Mouse (Mus musculus) kidney, embryonic 14.5 days (tissue): ENCODE data around the gene Becn1. TPM values are rescaled to one million over a fixed set of nuclear protein-coding genes. Genes with fewer than 3 reads are reported as not detected.
A peak's percentile ranks its signal among the peaks of the same experiment; 100 is the strongest.

Experiments
- ATAC-seq: fragments of 200-750 bp; cut with Nextera tagmentation; 2 replicates; pipeline ENCODE4 v1.8.0; 2017; ENCODE audit warnings: moderate number of reproducible peaks, mild to moderate bottlenecking, moderate TSS enrichment, moderate library complexity; ENCODE audit not compliant: low FRiP score, low TSS enrichment
- H3K27ac ChIP-seq: fragments of 300-500 bp; sonication (generic); 2 replicates; pipeline ENCODE4 v1.5.1; 2014; ENCODE audit warnings: low read depth, mild to moderate bottlenecking, low read length, moderate library complexity, mixed read lengths
- H3K27me3 ChIP-seq: fragments of 300-500 bp; sonication (generic); 2 replicates; pipeline ENCODE4 v1.6.1; 2014; ENCODE audit warnings: mild to moderate bottlenecking, low read length; ENCODE audit not compliant: control insufficient read depth, insufficient read depth
- H3K36me3 ChIP-seq: fragments of 300-500 bp; sonication (generic); 2 replicates; pipeline ENCODE4 v1.6.1; 2014; ENCODE audit warnings: low read length, mixed read lengths; ENCODE audit not compliant: control insufficient read depth, insufficient read depth
- H3K4me1 ChIP-seq: fragments of 300-500 bp; sonication (generic); 2 replicates; pipeline ENCODE4 v1.6.1; 2014; ENCODE audit warnings: low read length, mixed read lengths; ENCODE audit not compliant: control insufficient read depth, insufficient read depth
- H3K4me2 ChIP-seq: fragments of 300-500 bp; sonication (generic); replicated peaks from 2 replicates; pipeline ENCODE4 v1.6.1; 2014; ENCODE audit warnings: low read depth, mild to moderate bottlenecking, low read length
- H3K4me3 ChIP-seq: fragments of 300-500 bp; sonication (generic); 2 replicates; pipeline ENCODE4 v1.5.1; 2014; ENCODE audit warnings: mild to moderate bottlenecking, low read length
- H3K9ac ChIP-seq: fragments of 300-500 bp; sonication (generic); 2 replicates; pipeline ENCODE4 v1.6.1; 2014; ENCODE audit warnings: low read depth, mild to moderate bottlenecking, low read length, moderate library complexity
- H3K9me3 ChIP-seq: fragments of 300-500 bp; sonication (generic); 2 replicates; pipeline ENCODE4 v1.6.1; 2016; ENCODE audit warnings: low read length; ENCODE audit not compliant: control insufficient read depth
- WGBS: fragments of 180-500 bp; shearing (Covaris S2); extraction: QIAGEN DNeasy Blood & Tissue Kit; methylation state at CpG from one replicate; pipeline ENCODE4 v1.1.7; 2014; 5-methylcytosine and 5-hydroxymethylcytosine counted together
- polyA plus RNA-seq: library from polyadenylated mRNA; unstranded; fragments of >200 nt; fragmentation: Nextera tagmentation; extraction: Ambion mirVana; gene quantifications from 2 replicates; pipeline ENCODE4 v1.2.1, GENCODE M21; 2014

Becn1 gene
- polyA plus RNA-seq, 1 experiment from 2014 or later, result 164 TPM

DNA sequence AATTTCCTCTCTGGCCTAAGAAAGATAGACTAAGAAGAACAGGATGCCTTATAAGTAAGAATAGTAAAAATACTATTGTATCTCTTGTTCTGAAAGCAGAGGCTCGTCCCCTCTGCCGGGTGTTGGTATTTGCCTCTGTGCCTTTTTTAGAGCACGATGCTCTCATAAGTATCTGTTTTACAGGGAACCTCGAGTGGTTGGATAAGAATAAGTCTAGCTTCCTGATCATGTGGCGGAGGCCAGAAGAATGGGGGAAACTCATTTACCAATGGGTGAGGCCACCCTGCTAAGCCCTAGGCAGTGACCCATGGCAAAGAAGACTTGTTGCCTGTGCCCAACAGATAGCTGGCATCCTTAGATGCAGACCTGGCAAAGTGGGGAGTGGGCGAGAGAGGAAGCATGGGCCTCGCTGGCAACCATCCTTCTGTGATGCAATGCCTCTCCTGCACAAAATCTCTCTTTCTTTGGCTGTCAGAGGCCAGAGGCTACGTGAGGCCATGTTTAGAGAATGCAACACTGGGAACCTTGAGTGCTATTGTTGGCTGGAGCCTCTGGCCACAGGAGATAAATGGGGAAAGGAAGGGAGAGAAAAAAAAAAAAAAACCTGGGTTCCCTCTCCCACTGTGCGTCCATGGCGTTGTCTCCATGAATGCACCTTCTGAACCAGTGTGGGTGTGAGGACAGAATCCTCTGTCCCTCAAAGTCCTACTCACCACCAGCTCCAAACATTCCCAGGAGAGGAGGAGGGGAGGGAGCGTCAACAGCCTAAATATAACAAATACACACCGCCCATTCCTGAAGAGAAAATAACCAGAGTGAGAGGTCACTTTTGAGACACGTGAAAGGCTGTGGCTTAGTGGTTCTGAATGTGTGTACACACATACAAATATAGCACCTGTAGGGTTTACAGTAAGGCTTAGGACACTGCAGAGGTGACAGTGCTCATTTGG lies 46.0 kb downstream of the Becn1 start:
- ATAC-seq, result no peak
- no peaks in the 10 kb centered on the region for H3K27me3 ChIP-seq
- H3K36me3 ChIP-seq, result peaks cover 13% of the 10 kb centered on the region; the same call in 1 of the 2 replicates
- peaks cover 33% of the 10 kb centered on the region for H3K4me1 ChIP-seq
- H3K4me3 ChIP-seq, result no peak overlapping the region
- no peaks in the 10 kb centered on the region for H3K9me3 ChIP-seq
- H3K4me2 ChIP-seq, result no peak overlapping the region
- H3K27ac ChIP-seq, result no peak overlapping the region
- 86% methylated on average over 13 of the region's 13 CpGs for WGBS
- no peak overlapping the region for H3K9ac ChIP-seq

DNA sequence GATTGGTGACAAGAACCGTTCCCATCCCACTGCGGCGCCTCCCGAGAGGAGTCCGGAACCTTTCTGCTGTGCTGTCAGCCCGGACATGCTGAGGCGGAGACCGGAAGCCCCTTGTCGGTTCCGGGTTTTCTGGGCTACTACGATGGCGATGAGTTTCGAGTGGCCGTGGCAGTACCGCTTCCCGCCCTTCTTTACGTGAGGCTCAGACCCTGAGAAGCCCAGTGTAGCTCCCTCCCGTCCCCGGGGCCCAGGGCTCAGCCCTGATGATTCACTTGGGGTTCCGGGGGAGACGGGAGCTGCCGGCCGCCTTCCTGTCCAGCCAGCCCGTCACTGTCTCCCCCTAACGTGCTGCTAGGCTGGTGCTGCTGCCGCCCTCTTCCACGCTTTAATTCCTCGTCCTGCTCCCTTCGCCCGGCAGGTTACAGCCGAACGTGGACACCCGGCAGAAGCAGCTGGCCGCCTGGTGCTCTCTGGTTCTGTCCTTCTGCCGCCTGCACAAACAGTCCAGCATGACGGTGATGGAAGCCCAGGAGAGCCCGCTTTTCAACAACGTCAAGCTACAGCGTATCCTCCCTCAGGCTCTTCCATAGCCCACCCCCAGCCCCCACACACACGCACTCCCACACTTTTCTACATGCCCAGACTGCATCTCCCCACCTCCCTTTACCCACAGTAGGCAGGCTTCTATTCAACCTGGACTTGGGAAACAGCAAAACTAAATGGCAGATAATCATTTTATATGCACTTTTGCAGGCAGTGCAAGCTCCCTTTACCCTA lies 48.3 kb downstream of the Becn1 start, which contains the start of gene Vps25:
Gene Vps25, plus strand, starts transcription at position 95 of the 777 bp plus-strand sequence.
- Histone ChIP-seq H3K9ac (peak within 1 kb of the TSS; percentile 71), H3K4me1 (peaks cover 21% of the 10 kb centered on the region), H3K4me2 (peak within 1 kb of the TSS; percentile 65), H3K9me3 (no peaks in the 10 kb centered on the region), H3K27me3 (no peaks in the 10 kb centered on the region), H3K27ac (peak within 1 kb of the TSS; percentile 81), H3K4me3 (peak within 1 kb of the TSS; percentile 60), H3K36me3 (peaks cover 13% of the 10 kb centered on the region; the same call in 1 of the 2 replicates)
- ATAC-seq, result peak; percentile 74
- under 1% methylated on average over 40 of the region's 40 CpGs for WGBS

GRCm38 (mm10) chr11:101252941-101253340 lies 49.1 kb downstream of the Becn1 start:
- ATAC-seq, result no peak
- Histone ChIP-seq H3K27ac (peak overlapping the region; percentile 81), H3K9me3 (no peaks in the 10 kb centered on the region), H3K4me3 (peak overlapping the region; percentile 60), H3K4me2 (peak overlapping the region; percentile 65), H3K4me1 (peaks cover 18% of the 10 kb centered on the region), H3K36me3 (peaks cover 9% of the 10 kb centered on the region; the same call in 1 of the 2 replicates), H3K27me3 (no peaks in the 10 kb centered on the region), H3K9ac (peak overlapping the region; percentile 71)
- 10% methylated on average over 7 of the region's 7 CpGs for WGBS

DNA sequence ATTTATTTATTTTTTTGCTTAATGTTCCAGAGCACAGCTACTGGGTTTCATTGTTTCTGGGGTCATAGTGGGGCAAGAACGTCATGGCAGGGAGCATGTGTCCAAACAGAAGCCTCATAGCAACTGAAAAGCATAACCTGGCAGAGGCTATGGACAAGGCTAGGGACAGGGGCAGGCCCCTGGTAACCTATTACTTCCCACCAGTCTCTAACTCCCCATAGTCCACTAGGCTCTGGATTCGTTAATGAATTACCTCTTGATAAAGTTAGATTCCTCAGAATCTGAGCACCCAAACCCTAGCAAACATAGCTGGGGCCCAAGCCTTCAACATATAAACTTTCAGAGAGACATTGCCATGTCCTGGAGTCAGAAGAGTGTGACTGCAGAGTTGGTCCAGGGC lies 51.1 kb downstream of the Becn1 start:
- no peak overlapping the region for H3K27ac ChIP-seq
- peaks cover 27% of the 10 kb centered on the region for H3K4me1 ChIP-seq
- no peak for ATAC-seq
- 67% methylated on average over 2 of the region's 2 CpGs for WGBS
- no peak overlapping the region for H3K4me2 ChIP-seq
- no peaks in the 10 kb centered on the region for H3K9me3 ChIP-seq
- H3K27me3 ChIP-seq, result no peaks in the 10 kb centered on the region
- H3K36me3 ChIP-seq, result peaks cover 3% of the 10 kb centered on the region; the same call in 1 of the 2 replicates
- no peak overlapping the region for H3K4me3 ChIP-seq
- H3K9ac ChIP-seq, result no peak overlapping the region; the same call in 1 of the 2 replicates

GRCm38 (mm10) chr11:101248258-101248994 lies 53.7 kb downstream of the Becn1 start:
- H3K27ac ChIP-seq, result peak overlapping the region; percentile 39; the same call in 1 of the 2 replicates
- ATAC-seq, result peak; percentile 63; the same call in 1 of the 2 replicates
- 24% methylated on average over 14 of the region's 14 CpGs for WGBS
- H3K4me1 ChIP-seq, result peaks cover 31% of the 10 kb centered on the region
- no peaks in the 10 kb centered on the region for H3K9me3 ChIP-seq
- H3K4me3 ChIP-seq, result peak overlapping the region; percentile 1; the same call in 1 of the 2 replicates
- H3K36me3 ChIP-seq, result no peaks in the 10 kb centered on the region
- no peak overlapping the region; the same call in 1 of the 2 replicates for H3K9ac ChIP-seq
- H3K4me2 ChIP-seq, result peak overlapping the region; percentile 93
- no peaks in the 10 kb centered on the region for H3K27me3 ChIP-seq

DNA sequence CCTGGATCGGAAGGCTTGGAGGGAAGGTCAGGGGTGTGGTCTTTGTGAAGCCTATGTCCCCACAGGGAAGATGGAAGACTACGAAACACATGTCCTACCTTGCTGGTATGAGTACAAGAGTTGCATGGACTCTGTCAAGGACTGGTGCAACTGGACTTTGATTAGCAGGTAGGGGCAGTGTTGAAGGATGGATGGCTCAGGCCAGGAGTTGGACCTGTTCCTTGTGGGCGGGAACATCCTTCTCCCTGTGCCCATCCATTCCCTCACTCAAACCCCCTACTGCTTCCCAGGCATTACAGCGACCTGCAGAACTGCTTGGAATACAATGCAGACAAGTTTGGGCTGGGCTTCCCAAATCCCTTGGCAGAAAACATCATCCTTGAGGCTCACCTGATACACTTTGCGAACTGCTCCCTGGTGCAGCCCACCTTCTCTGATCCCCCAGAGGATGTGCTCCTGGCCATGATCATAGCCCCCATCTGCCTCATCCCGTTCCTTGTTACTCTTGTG lies 54.5 kb downstream of the Becn1 start:
- H3K27ac ChIP-seq, result peak overlapping the region; percentile 90
- WGBS, result 81% methylated on average over 6 of the region's 6 CpGs
- no peaks in the 10 kb centered on the region for H3K27me3 ChIP-seq

GRCm38 (mm10) chr11:101246702-101247012 lies 55.4 kb downstream of the Becn1 start:
- Histone ChIP-seq H3K4me1 (peaks cover 23% of the 10 kb centered on the region), H3K9me3 (no peaks in the 10 kb centered on the region), H3K27me3 (no peaks in the 10 kb centered on the region), H3K9ac (peak overlapping the region; percentile 84), H3K36me3 (no peaks in the 10 kb centered on the region), H3K4me3 (peak overlapping the region; percentile 74), H3K4me2 (peak overlapping the region; percentile 93), H3K27ac (peak overlapping the region; percentile 90)
- 7% methylated on average over 7 of the region's 7 CpGs for WGBS
- ATAC-seq, result no peak; the same call in 1 of the 2 replicates

More for the DNA sequence above, 54.5 kb downstream of the Becn1 start:
- Histone ChIP-seq H3K4me2 (peak overlapping the region; percentile 93), H3K4me3 (peak overlapping the region; percentile 74), H3K36me3 (no peaks in the 10 kb centered on the region), H3K9ac (peak overlapping the region; percentile 84; the same call in 1 of the 2 replicates), H3K9me3 (no peaks in the 10 kb centered on the region), H3K4me1 (peaks cover 26% of the 10 kb centered on the region)
- no peak for ATAC-seq
